Mouse (Mus musculus) forebrain, embryonic 11.5 days (tissue): ENCODE data around the gene Gjb6. TPM values are rescaled to one million over a fixed set of nuclear protein-coding genes. Genes with fewer than 3 reads are reported as not detected.

Experiments
- ATAC-seq: fragments of 200-750 bp; cut with Nextera tagmentation; replicated peaks from 2 replicates; pipeline ENCODE4 v1.8.0; 2017; ENCODE audit warnings: moderate TSS enrichment; ENCODE audit not compliant: low FRiP score
- DNase-seq: peaks from one replicate; pipeline ENCODE4 v3.0.0-alpha.2; 2017; ENCODE audit warnings: low spot score
- H3K27ac ChIP-seq: fragments of 300-500 bp; sonication (generic); 2 replicates; pipeline ENCODE4 v1.5.1; 2014; ENCODE audit warnings: low read depth, low read length
- H3K27me3 ChIP-seq: fragments of 300-500 bp; sonication (generic); 2 replicates; pipeline ENCODE4 v1.6.1; 2014; ENCODE audit warnings: mild to moderate bottlenecking, low read length, mixed read lengths; ENCODE audit not compliant: control insufficient read depth, insufficient read depth
- H3K36me3 ChIP-seq: fragments of 300-500 bp; sonication (generic); 2 replicates; pipeline ENCODE4 v1.6.1; 2014; ENCODE audit warnings: mild to moderate bottlenecking, low read length, moderate library complexity, mixed read lengths; ENCODE audit not compliant: control insufficient read depth, insufficient read depth
- H3K4me1 ChIP-seq: fragments of 300-500 bp; sonication (generic); replicated peaks from 2 replicates; pipeline ENCODE4 v1.6.1; 2014; ENCODE audit warnings: low read length, mixed read lengths; ENCODE audit not compliant: control insufficient read depth, insufficient read depth
- H3K4me2 ChIP-seq: fragments of 300-500 bp; sonication (generic); 2 replicates; pipeline ENCODE4 v1.6.1; 2014; ENCODE audit warnings: low read depth, mild to moderate bottlenecking, low read length, moderate library complexity, mixed read lengths; ENCODE audit not compliant: severe bottlenecking
- H3K4me3 ChIP-seq: fragments of 300-500 bp; sonication (generic); 2 replicates; pipeline ENCODE4 v1.5.1; 2014; ENCODE audit warnings: low read depth, low read length
- H3K9ac ChIP-seq: fragments of 300-500 bp; sonication (generic); 2 replicates; pipeline ENCODE4 v1.6.1; 2014; ENCODE audit warnings: low read length
- H3K9me3 ChIP-seq: fragments of 300-500 bp; sonication (generic); 2 replicates; pipeline ENCODE4 v1.6.1; 2016; ENCODE audit warnings: low read length, mixed read lengths; ENCODE audit not compliant: control insufficient read depth
- WGBS: fragments of 180-500 bp; shearing (Covaris S2); extraction: QIAGEN DNeasy Blood & Tissue Kit; methylation state at CpG from one replicate; pipeline ENCODE4 v1.1.7; 2014; 5-methylcytosine and 5-hydroxymethylcytosine counted together
- polyA plus RNA-seq: library from polyadenylated mRNA; unstranded; fragments of >200 nt; fragmentation: Nextera tagmentation; extraction: Ambion mirVana; gene quantifications from 2 replicates; pipeline ENCODE4 v1.2.1, GENCODE M21; 2014

The Gjb6 gene
- polyA plus RNA-seq, 1 experiment from 2014 or later = 1.8 TPM

GRCm38 (mm10) chr14:57115823-57116544, 17.4 kb downstream of the Gjb6 start, which contains the start of gene Gm4491:
Gene Gm4491, minus strand, starts transcription at chr14:57115883.
- Histone ChIP-seq H3K4me2 (peak within 1 kb of the TSS; percentile 41; the same call in 1 of the 2 replicates), H3K4me3 (0 out of 2 replicates have a peak within 1 kb of the TSS, but pooled peaks have one; percentile 0), H3K36me3 (no peaks in the 10 kb centered on the region), H3K27ac (no peak within 1 kb of the TSS), H3K9ac (no peak within 1 kb of the TSS), H3K4me1 (peaks cover 9% of the 10 kb centered on the region; the same call in 1 of the 2 replicates), H3K27me3 (no peaks in the 10 kb centered on the region), H3K9me3 (no peaks in the 10 kb centered on the region)
- peak; percentile 74; the same call in 1 of the 2 replicates for ATAC-seq
- DNase-seq = peak; percentile 68
- WGBS = 6% methylated on average over 13 of the region's 13 CpGs

GRCm38 (mm10) chr14:57109194-57109593, 24.2 kb downstream of the Gjb6 start:
- no peak overlapping the region for H3K4me3 ChIP-seq
- H3K27ac ChIP-seq = no peak overlapping the region
- H3K4me1 ChIP-seq = peaks cover 8% of the 10 kb centered on the region; the same call in 1 of the 2 replicates
- no peak overlapping the region for H3K9ac ChIP-seq
- no peak for ATAC-seq
- H3K4me2 ChIP-seq = no peak overlapping the region
- H3K27me3 ChIP-seq = peaks cover 33% of the 10 kb centered on the region
- WGBS = 7% methylated on average over 4 of the region's 4 CpGs
- no peaks in the 10 kb centered on the region for H3K36me3 ChIP-seq
- DNase-seq = peak; percentile 74
- H3K9me3 ChIP-seq = no peaks in the 10 kb centered on the region

- Histone ChIP-seq H3K27me3 (peaks cover 45% of the 10 kb centered on the region), H3K9ac (no peak overlapping the region), H3K4me2 (no peak overlapping the region), H3K9me3 (no peaks in the 10 kb centered on the region), H3K4me3 (no peak overlapping the region), H3K36me3 (no peaks in the 10 kb centered on the region), H3K4me1 (peaks cover 13% of the 10 kb centered on the region; the same call in 1 of the 2 replicates), H3K27ac (no peak overlapping the region)
- ATAC-seq = no peak
- WGBS = 72% methylated on average over 5 of the region's 5 CpGs
- no peak for DNase-seq
These were observed 25.5 kb downstream of the Gjb6 start for GRCm38 (mm10) chr14:57107916-57108315.

GRCm38 (mm10) chr14:57107091-57107490, 26.3 kb downstream of the Gjb6 start:
- Histone ChIP-seq H3K36me3 (no peaks in the 10 kb centered on the region), H3K27ac (no peak overlapping the region), H3K9me3 (no peaks in the 10 kb centered on the region), H3K4me2 (no peak overlapping the region), H3K4me3 (no peak overlapping the region), H3K27me3 (peaks cover 49% of the 10 kb centered on the region), H3K4me1 (peaks cover 13% of the 10 kb centered on the region; the same call in 1 of the 2 replicates), H3K9ac (no peak overlapping the region)
- no peak for DNase-seq
- 77% methylated on average over 8 of the region's 8 CpGs for WGBS
- no peak for ATAC-seq

- no peak for ATAC-seq
- no peak overlapping the region for H3K27ac ChIP-seq
- no peak for DNase-seq
- no peak overlapping the region for H3K4me3 ChIP-seq
- peaks cover 13% of the 10 kb centered on the region; the same call in 1 of the 2 replicates for H3K4me1 ChIP-seq
- peaks cover 50% of the 10 kb centered on the region for H3K27me3 ChIP-seq
- no peak overlapping the region for H3K9ac ChIP-seq
- no peaks in the 10 kb centered on the region for H3K36me3 ChIP-seq
- H3K9me3 ChIP-seq = no peaks in the 10 kb centered on the region
- WGBS = 38% methylated on average over 11 of the region's 11 CpGs
- no peak overlapping the region for H3K4me2 ChIP-seq
These were observed 27.7 kb downstream of the Gjb6 start for GRCm38 (mm10) chr14:57105721-57106120.

GRCm38 (mm10) chr14:57105111-57105510, 28.3 kb downstream of the Gjb6 start:
- Histone ChIP-seq H3K9me3 (no peaks in the 10 kb centered on the region), H3K4me1 (peaks cover 13% of the 10 kb centered on the region; the same call in 1 of the 2 replicates), H3K4me2 (peak overlapping the region; percentile 100), H3K27me3 (peaks cover 50% of the 10 kb centered on the region), H3K4me3 (no peak overlapping the region), H3K27ac (no peak overlapping the region), H3K9ac (no peak overlapping the region), H3K36me3 (no peaks in the 10 kb centered on the region)
- WGBS = 8% methylated on average over 14 of the region's 14 CpGs
- no peak for DNase-seq
- ATAC-seq = no peak

GRCm38 (mm10) chr14:57104106-57105023, 29.0 kb downstream of the Gjb6 start, which contains the start of gene Gjb2:
Gene Gjb2, minus strand, starts transcription at chr14:57104702.
- peak within 1 kb of the TSS; percentile 39 for H3K9ac ChIP-seq
- 0% methylated on average over 100 of the region's 101 CpGs for WGBS
- no peaks in the 10 kb centered on the region for H3K9me3 ChIP-seq
- no peak within 1 kb of the TSS for H3K27ac ChIP-seq
- peak within 1 kb of the TSS; percentile 100 for H3K4me2 ChIP-seq
- ATAC-seq = 0 out of 2 replicates have a peak, but pooled peaks have one; percentile 51
- H3K4me3 ChIP-seq = peak within 1 kb of the TSS; percentile 49
- peaks cover 14% of the 10 kb centered on the region; the same call in 1 of the 2 replicates for H3K4me1 ChIP-seq
- H3K27me3 ChIP-seq = peaks cover 50% of the 10 kb centered on the region
- no peaks in the 10 kb centered on the region for H3K36me3 ChIP-seq
- peak; percentile 77 for DNase-seq

GRCm38 (mm10) chr14:57103711-57104105, 29.7 kb downstream of the Gjb6 start:
- Histone ChIP-seq H3K9me3 (no peaks in the 10 kb centered on the region), H3K4me1 (peaks cover 14% of the 10 kb centered on the region; the same call in 1 of the 2 replicates), H3K4me3 (peak overlapping the region; percentile 49), H3K27ac (no peak overlapping the region), H3K4me2 (peak overlapping the region; percentile 100), H3K27me3 (peaks cover 50% of the 10 kb centered on the region), H3K9ac (peak overlapping the region; percentile 39), H3K36me3 (no peaks in the 10 kb centered on the region)
- ATAC-seq = no peak
- 4% methylated on average over 22 of the region's 22 CpGs for WGBS
- DNase-seq = no peak
